Mouse (Mus musculus): ENCODE measurements around the gene Cblc.

GRCm38 (mm10) chr7:19834055-19834454 is 37.4 kb upstream of the Cblc start:
- TF ChIP-seq CTCF (IDR thresholded peaks at IDR 0.05; ENCODE audit: low read depth, low read length) = peak; percentile 9
- TF ChIP-seq POLR2A (IDR thresholded peaks at IDR 0.05; ENCODE audit: insufficient read depth, low read length) = no peak
- no peak for TF ChIP-seq EP300 (IDR thresholded peaks at IDR 0.05; ENCODE audit: insufficient read depth, low read depth, low read length)

Data from ES-Bruce4 (cell line).